Mouse (Mus musculus) lung, embryonic 16.5 days (tissue): ENCODE results near the gene Phactr2. TPM values are rescaled to one million over a fixed set of nuclear protein-coding genes. Genes with fewer than 3 reads are reported as not detected.
"Not testable (repeated sequence)": the region's sequence is repeated elsewhere in the genome, so short reads cannot be mapped to it uniquely, and the experiment has no call there.

Source experiments
- ATAC-seq: fragments of 200-750 bp; cut with Nextera tagmentation; 2 replicates; pipeline ENCODE4 v1.8.0; 2017; ENCODE audit warnings: low read depth, mild to moderate bottlenecking, moderate library complexity
- H3K27ac ChIP-seq: fragments of 300-500 bp; sonication (generic); 2 replicates; pipeline ENCODE4 v1.5.1; 2014; ENCODE audit warnings: mild to moderate bottlenecking, control low read depth, low read length
- H3K27me3 ChIP-seq: fragments of 300-500 bp; sonication (generic); 2 replicates; pipeline ENCODE4 v1.6.1; 2014; ENCODE audit warnings: low read depth, low read length, mixed read lengths; ENCODE audit not compliant: control insufficient read depth, insufficient read depth
- H3K36me3 ChIP-seq: fragments of 300-500 bp; sonication (generic); 2 replicates; pipeline ENCODE4 v1.6.1; 2014; ENCODE audit warnings: low read length; ENCODE audit not compliant: control insufficient read depth, insufficient read depth
- H3K4me1 ChIP-seq: fragments of 300-500 bp; sonication (generic); replicated peaks from 2 replicates; pipeline ENCODE4 v1.6.1; 2014; ENCODE audit warnings: low read length, mixed read lengths; ENCODE audit not compliant: control insufficient read depth, insufficient read depth
- H3K4me2 ChIP-seq: fragments of 300-500 bp; sonication (generic); 2 replicates; pipeline ENCODE4 v1.6.1; 2014; ENCODE audit warnings: low read depth, low read length, control low read depth
- H3K4me3 ChIP-seq: fragments of 300-500 bp; sonication (generic); 2 replicates; pipeline ENCODE4 v1.5.1; 2014; ENCODE audit warnings: mild to moderate bottlenecking, low read length, control low read depth
- H3K9ac ChIP-seq: fragments of 300-500 bp; sonication (generic); 2 replicates; pipeline ENCODE4 v1.6.1; 2014; ENCODE audit warnings: low read length, control low read depth
- H3K9me3 ChIP-seq: fragments of 300-500 bp; sonication (generic); 2 replicates; pipeline ENCODE4 v1.6.1; 2016; ENCODE audit warnings: low read length; ENCODE audit not compliant: control insufficient read depth
- WGBS: fragments of 180-500 bp; shearing (Covaris S2); extraction: QIAGEN DNeasy Blood & Tissue Kit; methylation state at CpG from one replicate; pipeline ENCODE4 v1.1.7; 2014; 5-methylcytosine and 5-hydroxymethylcytosine counted together
- polyA plus RNA-seq: library from polyadenylated mRNA; unstranded; fragments of >200 nt; fragmentation: Nextera tagmentation; extraction: Ambion mirVana; gene quantifications from 2 replicates; pipeline ENCODE4 v1.2.1, GENCODE M21; 2015

The Phactr2 gene
- polyA plus RNA-seq, 1 experiment from 2014 or later: 22.3 TPM

DNA sequence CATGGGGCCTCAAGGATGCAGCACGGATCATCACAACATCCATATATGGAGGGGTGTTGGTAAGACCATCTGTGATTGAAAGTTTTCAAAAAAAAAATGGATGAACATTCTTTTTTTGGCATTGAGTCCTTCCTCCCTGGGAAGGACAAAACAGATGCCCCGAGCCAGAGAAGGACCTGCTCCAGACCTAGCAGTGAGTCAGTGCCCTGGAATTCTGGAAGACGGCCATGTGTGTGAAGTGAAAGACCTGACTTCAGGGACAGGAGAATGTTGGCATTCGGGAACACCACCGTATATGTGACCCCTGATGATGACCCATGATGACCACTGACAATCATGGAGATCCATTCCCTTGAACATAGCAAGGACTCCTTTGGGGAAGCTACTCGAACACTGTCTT lies 15.5 kb upstream of the Phactr2 start:
- H3K4me2 ChIP-seq: no peak overlapping the region
- H3K4me3 ChIP-seq: no peak overlapping the region
- no peak overlapping the region for H3K27ac ChIP-seq
- H3K9ac ChIP-seq: no peak overlapping the region
- H3K9me3 ChIP-seq: no peaks in the 10 kb centered on the region
- 64% methylated on average over 6 of the region's 6 CpGs for WGBS
- no peaks in the 10 kb centered on the region for H3K4me1 ChIP-seq
- no peaks in the 10 kb centered on the region for H3K36me3 ChIP-seq
- ATAC-seq: no peak
- no peaks in the 10 kb centered on the region for H3K27me3 ChIP-seq

DNA sequence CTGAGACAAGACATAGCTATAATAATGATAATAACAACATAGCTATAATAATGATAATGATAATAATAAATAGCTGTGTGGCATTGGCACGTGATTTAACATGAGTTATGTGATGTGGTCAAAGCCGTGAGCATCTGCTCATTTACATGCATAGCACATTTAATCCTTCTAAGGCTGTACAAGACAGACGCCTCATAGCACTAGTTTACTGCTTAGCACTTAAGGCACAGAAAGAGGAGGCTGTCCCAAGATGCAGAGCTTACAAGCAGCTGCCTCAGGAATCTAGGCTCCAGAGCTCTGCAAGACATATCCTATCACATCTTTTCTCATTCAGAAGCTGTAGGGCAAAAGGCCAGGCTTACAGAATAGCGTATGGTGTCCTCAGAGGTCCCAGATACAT lies 11.7 kb upstream of the Phactr2 start:
- Histone ChIP-seq H3K4me2 (no peak overlapping the region), H3K27me3 (no peaks in the 10 kb centered on the region), H3K4me3 (no peak overlapping the region), H3K36me3 (no peaks in the 10 kb centered on the region), H3K9me3 (no peaks in the 10 kb centered on the region), H3K9ac (no peak overlapping the region), H3K4me1 (no peaks in the 10 kb centered on the region), H3K27ac (no peak overlapping the region)
- no peak for ATAC-seq
- WGBS: 68% methylated on average over 4 of the region's 4 CpGs

GRCm38 (mm10) chr10:13479341-13479740 lies 5.1 kb upstream of the Phactr2 start:
- no peaks in the 10 kb centered on the region for H3K36me3 ChIP-seq
- no peak for ATAC-seq
- no peak overlapping the region for H3K27ac ChIP-seq
- H3K27me3 ChIP-seq: peaks cover 10% of the 10 kb centered on the region
- no peak overlapping the region for H3K4me2 ChIP-seq
- no peak overlapping the region for H3K9ac ChIP-seq
- WGBS: 73% methylated on average over 6 of the region's 6 CpGs
- peaks cover 9% of the 10 kb centered on the region for H3K4me1 ChIP-seq
- H3K4me3 ChIP-seq: no peak overlapping the region
- no peaks in the 10 kb centered on the region for H3K9me3 ChIP-seq

DNA sequence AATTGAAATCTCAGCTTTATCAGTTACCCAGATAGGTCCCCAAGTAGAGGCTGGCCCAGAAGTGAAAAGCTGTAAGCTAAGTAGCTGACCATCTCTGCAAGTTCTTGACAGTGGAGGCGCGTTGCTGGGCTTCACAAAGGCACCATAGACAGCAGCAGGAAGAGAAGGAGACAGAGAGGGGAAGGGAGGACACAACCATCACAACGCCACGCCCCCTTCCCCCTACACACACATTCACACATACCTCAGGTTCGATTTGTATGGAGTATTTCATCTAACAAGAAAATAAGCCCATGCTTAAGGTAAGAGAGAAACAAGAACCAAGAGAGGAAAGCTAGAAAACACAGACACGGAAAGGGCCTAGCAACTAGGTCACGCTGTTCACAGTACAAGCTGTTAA lies 909 bp upstream of the Phactr2 start:
- no peak overlapping the region for H3K27ac ChIP-seq
- peak overlapping the region; percentile 93; the same call in 1 of the 2 replicates for H3K4me2 ChIP-seq
- H3K9me3 ChIP-seq: no peaks in the 10 kb centered on the region
- H3K36me3 ChIP-seq: no peaks in the 10 kb centered on the region
- peaks cover 9% of the 10 kb centered on the region for H3K4me1 ChIP-seq
- H3K4me3 ChIP-seq: no peak overlapping the region; the same call in 1 of the 2 replicates
- ATAC-seq: no peak
- WGBS: 26% methylated on average over 7 of the region's 7 CpGs
- peaks cover 10% of the 10 kb centered on the region for H3K27me3 ChIP-seq
- H3K9ac ChIP-seq: no peak overlapping the region

- no peak overlapping the region for H3K27ac ChIP-seq
These were observed 350 bp upstream of the Phactr2 start for GRCm38 (mm10) chr10:13474568-13474955.

GRCm38 (mm10) chr10:13473287-13473832 lies 852 bp downstream of the Phactr2 start:
- no peak overlapping the region for H3K27ac ChIP-seq

More at GRCm38 (mm10) chr10:13474568-13474955, 350 bp upstream of the Phactr2 start:
- peaks cover 10% of the 10 kb centered on the region for H3K27me3 ChIP-seq
- peak overlapping the region; percentile 93 for H3K4me2 ChIP-seq
- H3K4me1 ChIP-seq: peaks cover 9% of the 10 kb centered on the region
- H3K4me3 ChIP-seq: peak overlapping the region; percentile 65
- H3K9ac ChIP-seq: peak overlapping the region; percentile 70
- WGBS: 9% methylated on average over 10 of the region's 10 CpGs
- H3K36me3 ChIP-seq: no peaks in the 10 kb centered on the region
- no peaks in the 10 kb centered on the region for H3K9me3 ChIP-seq
- peak; percentile 18; the same call in 1 of the 2 replicates for ATAC-seq

DNA sequence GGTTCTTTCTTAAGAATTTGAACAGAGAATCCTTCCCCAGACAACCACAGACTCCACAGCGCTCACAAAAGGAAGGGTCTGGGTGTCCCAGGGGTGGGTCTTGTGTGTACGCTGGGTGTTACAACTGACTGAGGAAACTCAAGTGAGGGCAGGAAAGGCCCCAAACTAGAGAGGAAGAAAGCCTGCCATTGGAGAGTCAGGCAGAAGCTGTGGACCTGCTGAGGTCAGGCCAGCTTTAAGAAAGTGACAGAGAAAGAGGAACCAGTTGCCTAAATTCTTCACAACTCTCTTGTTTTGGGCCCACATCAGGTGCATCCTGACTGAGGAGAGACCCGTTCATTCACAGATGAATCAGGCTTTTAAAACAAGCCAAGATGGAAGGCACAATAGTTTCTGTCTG lies 4.0 kb downstream of the Phactr2 start:
- Histone ChIP-seq H3K4me2 (no peak overlapping the region), H3K9ac (no peak overlapping the region), H3K27ac (no peak overlapping the region), H3K4me3 (no peak overlapping the region), H3K27me3 (peaks cover 3% of the 10 kb centered on the region), H3K9me3 (no peaks in the 10 kb centered on the region), H3K36me3 (no peaks in the 10 kb centered on the region), H3K4me1 (peaks cover 9% of the 10 kb centered on the region)
- 83% methylated on average over 3 of the region's 3 CpGs for WGBS
- ATAC-seq: no peak

More at GRCm38 (mm10) chr10:13473287-13473832, 852 bp downstream of the Phactr2 start:
- Histone ChIP-seq H3K9ac (peak overlapping the region; percentile 70), H3K9me3 (no peaks in the 10 kb centered on the region), H3K4me1 (peaks cover 9% of the 10 kb centered on the region), H3K36me3 (no peaks in the 10 kb centered on the region), H3K27me3 (peaks cover 10% of the 10 kb centered on the region), H3K4me2 (peak overlapping the region; percentile 93), H3K4me3 (peak overlapping the region; percentile 65)
- no peak for ATAC-seq
- 11% methylated on average over 17 of the region's 17 CpGs for WGBS

DNA sequence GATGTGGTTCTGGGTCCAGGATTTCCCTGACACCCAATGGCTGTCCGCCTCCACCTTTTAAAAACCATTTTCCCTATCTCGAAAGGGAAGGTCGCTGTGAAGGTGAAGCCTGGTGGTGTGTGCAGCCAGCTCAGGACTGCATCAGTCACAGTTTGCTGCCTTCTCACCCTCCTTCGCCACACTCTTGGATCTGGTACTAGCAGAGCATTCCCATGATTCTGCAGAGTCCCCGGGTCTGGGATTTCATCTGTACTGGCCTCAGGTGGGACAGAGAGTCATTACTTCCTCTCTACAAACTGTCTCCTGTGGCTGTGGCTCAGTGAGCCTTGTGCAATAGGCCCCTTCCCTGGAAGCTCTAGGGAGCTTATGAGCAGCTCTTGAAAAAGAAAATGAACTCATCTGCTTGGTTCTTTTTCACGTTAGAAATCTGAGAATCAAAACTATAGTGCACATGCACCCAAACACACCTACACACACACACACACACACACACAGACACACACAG lies 6.1 kb downstream of the Phactr2 start:
- not testable (repeated sequence) for H3K9ac ChIP-seq, H3K9me3 ChIP-seq, H3K27me3 ChIP-seq, ATAC-seq, H3K27ac ChIP-seq, H3K4me3 ChIP-seq, H3K4me1 ChIP-seq, H3K36me3 ChIP-seq, H3K4me2 ChIP-seq
- 76% methylated on average over 6 of the region's 6 CpGs for WGBS

DNA sequence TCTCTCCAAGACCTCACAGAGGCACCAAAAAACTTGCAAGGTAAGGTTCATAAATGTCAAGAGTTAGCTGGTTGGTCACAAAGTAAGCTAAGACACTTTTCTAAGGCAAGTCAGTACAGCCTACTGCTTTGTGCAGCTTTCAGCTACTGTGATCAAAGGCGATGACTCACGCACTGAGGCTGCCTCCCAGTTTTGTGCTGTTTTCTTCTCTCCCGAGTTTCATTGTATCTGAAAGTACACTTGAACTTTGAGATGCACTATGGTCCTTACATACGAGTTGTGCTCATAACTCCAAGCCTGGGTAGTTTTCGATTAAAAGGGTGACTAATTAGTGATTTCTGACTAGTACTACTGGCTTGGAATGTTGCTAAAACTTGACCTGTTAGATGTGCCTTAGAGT lies 7.3 kb downstream of the Phactr2 start:
- Histone ChIP-seq H3K9me3 (no peaks in the 10 kb centered on the region), H3K27ac (no peak overlapping the region), H3K4me1 (no peaks in the 10 kb centered on the region), H3K4me3 (no peak overlapping the region), H3K9ac (no peak overlapping the region), H3K4me2 (no peak overlapping the region), H3K36me3 (no peaks in the 10 kb centered on the region), H3K27me3 (no peaks in the 10 kb centered on the region)
- 59% methylated on average over 5 of the region's 5 CpGs for WGBS
- ATAC-seq: no peak
